Mouse (Mus musculus): ENCODE results near the gene Fmnl1.

The Fmnl1 gene

GRCm38 (mm10) chr11:103170494-103171285, at the start of gene Fmnl1:
Fmnl1 (plus strand) TSS chr11:103171107.
- peak; percentile 49 for DNase-seq (ENCODE audit: inconsistent ontology term)

DNA sequence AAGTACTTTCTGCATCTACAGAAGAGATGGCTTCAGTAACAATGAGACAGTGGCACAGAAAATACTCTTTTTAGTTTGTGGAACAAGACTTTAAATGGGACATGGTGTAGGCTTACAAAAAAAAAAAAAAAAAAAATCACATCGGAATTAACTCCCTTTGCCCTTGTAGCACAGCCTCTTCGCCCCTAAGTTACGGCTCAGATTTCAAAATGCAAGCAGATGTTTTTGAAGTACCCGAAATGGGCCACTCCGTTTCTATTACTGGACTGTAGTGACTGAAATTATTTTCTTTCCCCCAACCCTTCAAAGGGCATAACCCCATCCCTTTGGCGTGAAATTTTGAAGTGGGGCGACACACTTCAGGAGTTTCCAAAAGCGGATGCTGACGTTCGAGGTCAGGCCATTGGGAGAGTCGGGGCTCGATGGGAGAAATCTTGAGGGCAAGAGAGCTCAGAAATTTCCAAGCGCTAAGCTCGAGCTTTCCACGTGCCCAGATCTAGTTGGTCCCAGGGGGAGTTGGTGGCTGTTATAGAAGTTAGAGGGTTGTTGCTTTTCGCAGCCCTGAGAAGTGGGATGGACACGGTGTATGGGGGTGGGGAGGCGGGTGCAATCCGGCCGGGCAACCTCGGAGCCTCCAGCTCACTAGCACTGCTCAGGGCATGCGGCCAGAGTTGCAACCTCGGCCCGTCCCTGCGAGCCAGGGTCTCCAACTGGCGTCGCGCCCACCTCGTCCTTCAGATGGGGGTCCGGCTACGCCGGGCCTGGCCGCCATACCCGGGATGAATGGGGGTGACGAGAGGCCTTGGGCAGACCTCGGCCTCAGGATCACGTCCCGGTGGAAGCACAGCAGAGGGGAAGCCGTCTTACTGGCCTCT, 39.0 kb upstream of the Fmnl1 start, which contains the start of gene Hexim2:
Gene Hexim2, plus strand, starts transcription at position 729 of the 875 bp plus-strand sequence.
- DNase-seq (ENCODE audit: inconsistent ontology term): peak; percentile 73

GRCm38 (mm10) chr11:103132576-103133455, 38.1 kb upstream of the Fmnl1 start:
- DNase-seq (ENCODE audit: inconsistent ontology term): peak; percentile 100

DNA sequence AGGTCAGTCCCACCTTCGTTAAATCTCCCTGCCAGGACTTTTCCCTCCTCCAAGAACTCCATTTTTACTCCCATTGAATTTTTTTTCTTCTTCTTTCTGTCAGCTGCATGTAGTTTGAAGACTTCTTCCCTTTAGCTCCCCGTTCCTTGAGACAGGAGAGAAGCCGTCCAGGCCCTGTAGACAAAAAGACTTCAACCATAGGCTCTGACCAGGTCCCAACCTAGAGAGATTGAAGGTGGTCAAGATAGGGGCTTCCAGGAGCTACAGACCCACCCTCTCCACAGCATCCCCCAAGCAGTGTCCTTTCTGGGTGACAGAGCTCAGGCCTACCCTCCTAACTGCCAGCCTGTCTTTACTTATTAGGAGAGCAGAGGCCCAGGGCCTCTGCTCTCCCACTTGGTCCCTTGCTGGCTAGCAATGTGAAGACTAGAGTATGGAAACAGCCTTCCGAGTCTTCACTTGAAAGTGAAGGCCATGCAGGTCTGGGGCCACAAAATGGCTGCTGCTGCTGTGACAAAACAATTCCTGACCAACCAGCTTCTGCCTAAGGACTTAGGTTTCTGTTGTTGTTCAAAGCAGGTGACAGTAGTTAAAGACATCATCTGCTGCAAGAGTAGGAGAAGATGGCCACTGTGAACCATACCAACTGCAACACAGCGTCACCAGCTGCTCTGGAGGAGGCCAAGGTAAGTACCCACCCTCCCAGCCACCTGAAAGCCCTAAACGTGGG, 37.3 kb upstream of the Fmnl1 start:
- no peak for DNase-seq (ENCODE audit: inconsistent ontology term)

GRCm38 (mm10) chr11:103134221-103134620, 36.7 kb upstream of the Fmnl1 start:
- peak; percentile 74 for DNase-seq (ENCODE audit: inconsistent ontology term)

DNA sequence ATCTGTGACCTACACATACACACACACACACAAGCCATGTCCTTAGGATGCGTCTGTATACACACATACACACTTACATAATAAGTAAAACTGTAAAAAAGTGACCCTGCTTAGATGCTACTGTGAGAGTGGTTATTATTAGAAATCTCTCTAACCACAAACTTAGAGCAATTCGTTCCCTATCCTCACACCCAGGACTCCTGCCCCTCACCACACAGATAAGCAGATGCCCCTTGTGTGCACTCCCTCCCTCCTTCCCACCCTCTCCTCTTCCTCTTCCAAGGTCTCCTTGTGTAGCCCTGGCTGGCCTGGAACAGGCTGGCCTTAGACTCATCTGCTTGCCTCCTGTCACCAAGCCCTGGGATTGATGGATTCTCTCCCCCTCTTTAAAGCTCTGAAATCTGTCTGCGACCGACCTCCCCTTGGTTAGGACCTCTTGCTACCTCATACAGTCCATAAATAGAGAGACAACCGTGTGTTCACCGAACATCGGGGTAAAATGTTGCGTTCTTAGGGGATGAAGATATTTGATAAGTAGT, 34.8 kb upstream of the Fmnl1 start:
- DNase-seq (ENCODE audit: inconsistent ontology term): no peak

- no peak for DNase-seq (ENCODE audit: inconsistent ontology term)
Observed at GRCm38 (mm10) chr11:103139951-103140762, 30.8 kb upstream of the Fmnl1 start.

- no peak for DNase-seq (ENCODE audit: inconsistent ontology term)
Observed at GRCm38 (mm10) chr11:103140763-103141100, 30.2 kb upstream of the Fmnl1 start.

DNA sequence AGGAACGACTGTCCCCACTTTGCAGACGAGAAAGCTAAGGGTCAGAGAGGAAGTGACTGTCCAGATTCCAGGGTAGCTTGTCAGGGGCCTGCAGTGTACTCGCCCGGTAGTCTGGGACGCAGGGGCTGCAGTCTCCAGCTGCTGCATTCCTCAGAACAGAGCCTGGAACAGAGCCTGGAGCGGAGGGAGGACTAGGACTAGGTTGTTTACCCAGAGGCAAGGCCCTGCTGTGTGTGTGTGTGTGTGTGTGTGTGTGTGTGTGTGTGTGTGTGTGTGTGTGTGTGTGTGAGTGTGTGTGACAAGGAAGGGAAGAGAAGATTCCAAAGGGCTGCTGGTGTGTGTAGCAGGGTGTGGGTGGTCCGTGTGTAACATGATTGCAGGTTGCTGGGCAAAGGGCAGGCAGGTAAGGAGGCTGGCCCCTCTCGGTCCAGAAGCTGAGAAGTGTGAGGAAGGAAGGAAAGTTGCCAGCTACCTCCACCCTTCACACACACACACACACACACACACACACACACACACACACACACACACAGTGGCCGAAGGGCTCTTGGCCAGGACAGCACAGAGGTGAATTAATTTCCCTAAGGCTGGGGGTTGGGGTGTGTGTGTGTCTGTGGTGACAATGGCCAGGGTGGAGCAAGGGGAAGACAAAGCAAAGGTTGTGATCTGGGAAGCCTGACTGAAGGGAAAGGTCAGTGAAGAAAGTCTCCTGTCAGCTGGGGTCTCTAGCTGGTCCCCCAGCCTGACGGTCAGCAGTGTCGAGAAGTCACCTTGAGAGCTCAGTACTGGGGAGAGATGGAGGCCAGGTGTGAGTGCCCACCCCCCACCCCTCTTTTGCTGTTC, 29.6 kb upstream of the Fmnl1 start:
- DNase-seq (ENCODE audit: inconsistent ontology term): peak; percentile 75

DNA sequence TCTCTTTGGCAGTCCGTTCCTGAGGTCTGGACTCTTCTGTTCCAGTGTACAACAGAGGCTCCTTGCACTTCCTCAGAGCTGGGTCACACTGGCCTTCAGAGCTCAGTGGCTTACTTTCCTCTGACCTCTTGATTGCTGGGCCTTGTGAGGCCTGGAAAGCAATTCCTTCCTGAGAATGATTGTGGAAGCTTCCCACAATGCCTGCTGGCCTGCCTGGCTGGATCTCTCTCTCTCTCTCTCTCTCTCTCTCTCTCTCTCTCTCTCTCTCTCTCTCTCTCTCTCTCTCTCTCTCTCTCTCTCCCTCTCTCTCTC, 29.0 kb upstream of the Fmnl1 start:
- no peak for DNase-seq (ENCODE audit: inconsistent ontology term)

GRCm38 (mm10) chr11:103142441-103143182, 28.3 kb upstream of the Fmnl1 start:
- DNase-seq (ENCODE audit: inconsistent ontology term): peak; percentile 92

GRCm38 (mm10) chr11:103144309-103145285, 26.3 kb upstream of the Fmnl1 start:
- DNase-seq (ENCODE audit: inconsistent ontology term): peak; percentile 69

DNA sequence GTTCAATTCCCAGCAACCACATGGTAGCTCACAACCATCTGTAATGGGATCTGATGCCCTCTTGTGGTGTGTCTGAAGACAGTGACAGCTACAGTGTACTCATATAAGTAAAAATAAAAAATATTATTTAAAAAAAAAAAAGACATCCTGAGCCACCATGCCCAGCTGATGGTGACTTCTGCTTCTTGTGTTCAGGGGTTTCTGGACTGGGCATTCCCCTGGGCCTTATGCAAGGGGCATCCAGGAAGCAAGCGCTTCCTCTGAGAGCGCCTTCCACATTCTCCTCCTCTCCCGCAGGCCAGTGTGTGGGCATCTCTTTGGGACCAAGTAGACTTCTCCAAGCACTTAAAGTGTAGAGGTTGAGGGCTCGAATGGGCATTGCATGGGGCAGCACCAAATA, 24.5 kb upstream of the Fmnl1 start:
- DNase-seq (ENCODE audit: inconsistent ontology term): no peak

DNA sequence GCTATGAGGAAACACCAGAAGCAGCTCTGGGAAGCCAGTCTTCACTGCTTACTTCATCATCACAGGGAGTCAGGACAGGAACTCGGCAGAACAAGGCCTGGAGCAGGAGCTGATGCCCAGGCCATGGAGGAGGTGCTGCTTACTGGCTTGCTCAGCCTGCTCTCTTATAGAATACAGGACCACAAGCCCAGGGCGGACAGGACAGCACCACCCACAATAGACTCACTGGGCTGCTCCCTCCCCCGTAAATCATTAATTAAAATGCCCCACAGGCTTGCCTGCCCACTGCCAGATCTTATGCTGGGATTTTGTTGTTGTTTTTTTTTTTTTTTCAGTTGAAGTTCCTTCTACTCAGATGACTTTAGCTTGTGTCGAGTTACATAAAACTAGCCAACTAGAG, 23.1 kb upstream of the Fmnl1 start:
- no peak for DNase-seq (ENCODE audit: inconsistent ontology term)

DNA sequence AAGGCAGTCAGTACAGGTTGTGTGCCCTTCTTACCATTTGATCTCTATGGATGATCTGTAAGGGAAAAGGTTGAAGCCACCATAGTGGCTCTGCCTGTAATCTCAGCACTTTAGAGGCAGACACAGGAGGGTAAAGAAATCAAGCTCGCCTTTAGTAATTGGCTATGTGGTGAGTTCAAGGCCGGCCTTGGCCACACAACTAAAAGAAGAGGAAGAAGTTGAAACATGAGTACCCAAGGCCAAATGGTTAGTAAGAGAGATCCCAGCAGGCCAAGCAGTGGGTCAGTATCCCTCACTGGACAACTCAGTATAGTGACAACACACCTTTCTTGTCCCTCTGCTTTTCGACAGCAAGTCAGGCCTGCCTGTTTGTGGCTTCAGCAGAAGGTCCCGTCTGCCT, 21.1 kb upstream of the Fmnl1 start:
- DNase-seq (ENCODE audit: inconsistent ontology term): no peak

DNA sequence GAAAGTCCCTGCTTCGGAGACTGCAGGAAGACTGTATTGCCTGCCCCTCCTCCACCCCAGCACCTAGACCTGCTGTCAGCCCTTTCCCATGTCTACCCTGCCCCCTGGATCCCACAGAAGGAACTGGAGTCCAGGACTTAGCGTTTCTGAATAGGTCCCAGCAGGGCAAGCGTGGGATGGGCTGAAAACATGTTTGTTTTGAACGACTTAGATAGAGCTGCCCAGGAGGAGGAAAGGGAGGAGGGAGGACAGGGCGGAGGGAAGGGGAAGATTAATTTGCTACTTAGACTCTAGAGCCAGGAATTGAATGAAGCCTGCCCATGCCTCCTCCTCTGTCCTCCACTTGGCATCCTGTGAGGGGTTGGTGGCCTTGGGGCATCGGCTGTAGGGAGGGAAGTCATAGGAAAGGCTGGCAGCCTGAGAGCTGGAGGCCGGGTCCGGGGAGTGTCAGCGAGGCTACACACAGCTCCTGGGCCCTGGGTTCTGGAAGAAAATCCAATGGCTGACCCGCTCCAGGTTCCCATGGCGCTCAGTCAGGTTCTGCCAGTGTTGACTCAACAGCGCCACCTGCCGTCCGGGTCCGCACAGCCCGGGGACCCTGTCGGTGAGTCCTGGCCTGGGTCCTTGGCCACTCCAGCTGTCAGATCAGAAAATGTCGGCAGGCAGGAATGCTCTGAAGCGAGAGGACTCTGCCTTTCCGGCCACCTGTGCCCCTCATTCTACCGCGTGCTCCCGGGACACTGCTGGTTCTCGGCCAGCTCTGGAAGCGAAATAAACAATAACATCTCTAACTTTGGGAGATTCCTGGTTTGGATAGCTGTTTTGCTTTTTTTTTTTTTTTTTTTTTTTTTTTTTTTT, 12.1 kb upstream of the Fmnl1 start:
- DNase-seq (ENCODE audit: inconsistent ontology term): peak; percentile 97
